Comparison of ENCODE assay signal across 17 mouse cellular contexts in the genomic region with DNA sequence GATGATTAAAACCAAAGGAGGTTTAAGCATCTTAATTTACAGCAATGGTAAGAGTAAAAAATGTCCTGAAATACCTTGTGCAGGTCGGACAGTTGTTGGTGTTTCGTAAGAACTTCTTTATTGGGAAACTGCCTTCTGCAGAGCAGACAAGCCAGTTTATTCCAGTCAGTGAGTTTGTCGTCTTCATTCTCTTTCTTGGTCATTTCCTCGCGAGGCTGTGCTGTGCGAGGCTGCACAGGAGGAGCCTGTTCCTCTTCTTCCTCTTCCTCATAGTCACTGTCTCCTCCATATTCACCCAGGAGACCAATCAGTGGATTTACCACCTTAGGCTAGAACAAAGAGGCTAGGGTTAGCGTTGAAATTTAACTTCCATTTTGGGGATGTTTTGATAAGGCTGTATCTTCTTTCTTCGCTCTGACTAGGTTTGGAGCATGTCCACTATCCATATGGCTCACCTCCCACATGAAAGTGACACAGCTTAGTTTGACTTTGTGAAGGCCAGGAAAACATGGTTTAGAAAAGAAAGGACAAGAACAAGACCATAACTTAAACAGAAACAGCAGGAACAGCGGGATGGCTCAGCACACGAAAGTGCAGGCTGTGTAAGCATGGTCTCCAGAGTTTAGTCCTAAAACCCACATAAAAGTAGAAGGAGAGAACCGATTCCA.
"Had no signal": no experiment of that assay in that cellular context is flagged by ENCODE, and none has a peak within 500 bp of the region (broad histone marks: within the 10 kb centered on the region; RNA-seq: fewer than 3 reads in every experiment).

No protein-coding gene starts in this region.

- H3K27ac ChIP-seq: kidney, embryonic 15.5 days; limb, embryonic 12.5 days; liver, embryonic 13.5 days; lung, embryonic 15.5 days; macrophage; midbrain, embryonic 12.5 days; neural tube, embryonic 15.5 days; stomach, postnatal 0 days had no signal

- ATAC-seq: intestine, embryonic 16.5 days; liver, postnatal 0 days; midbrain, embryonic 16.5 days had no signal

- DNase-seq: kidney, adult 2 months; kidney, postnatal 14 days; layer of hippocampus, adult 9-11 months; liver; liver, embryonic 13.5 days; liver, postnatal 0 days; lung, postnatal 14 days; thymus, postnatal 36 days had no signal

- H3K4me3 ChIP-seq: kidney, embryonic 15.5 days; limb, embryonic 12.5 days; liver, embryonic 13.5 days; lung, embryonic 15.5 days; midbrain, embryonic 12.5 days; neural tube, embryonic 15.5 days had no signal
